Mouse (Mus musculus): ENCODE data around the gene Gatb.

DNA sequence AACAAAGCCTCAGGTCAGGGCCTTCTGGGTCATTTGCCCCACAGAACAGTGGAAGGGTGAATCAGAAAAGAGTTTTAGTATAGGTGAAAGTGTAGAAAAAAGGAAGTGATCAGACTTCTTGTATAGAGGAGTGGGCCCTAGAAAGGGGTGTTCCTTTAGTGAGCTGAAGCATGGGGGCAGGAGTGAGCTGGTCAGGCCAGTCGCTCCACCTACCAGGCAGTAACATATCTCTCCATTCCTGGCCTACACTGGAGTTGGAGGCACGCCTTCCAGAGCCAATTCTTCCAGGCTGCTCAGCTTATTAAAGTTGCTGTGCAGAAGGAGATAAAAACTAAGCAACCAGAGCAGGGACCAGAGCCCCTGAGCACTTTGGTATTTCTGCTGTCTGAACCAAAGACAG lies 9.3 kb upstream of the Gatb start:
- TF ChIP-seq CTCF (IDR thresholded peaks at IDR 0.05; ENCODE audit: extremely low read depth, insufficient read length, insufficient replicate concordance, low read depth, low read length) (no peak), POLR2A (IDR thresholded peaks at IDR 0.05; ENCODE audit: low read depth, low read length) (no peak)
